Mouse (Mus musculus): ENCODE data around the gene Aox1. TPM values are rescaled to one million over a fixed set of nuclear protein-coding genes. Genes with fewer than 3 reads are reported as not detected.
"Not testable (repeated sequence)": the region's sequence is repeated elsewhere in the genome, so short reads cannot be mapped to it uniquely, and the experiment has no call there.

The Aox1 gene
- polyA plus RNA-seq, 1 experiment from 2014 or later: 0.36 TPM

DNA sequence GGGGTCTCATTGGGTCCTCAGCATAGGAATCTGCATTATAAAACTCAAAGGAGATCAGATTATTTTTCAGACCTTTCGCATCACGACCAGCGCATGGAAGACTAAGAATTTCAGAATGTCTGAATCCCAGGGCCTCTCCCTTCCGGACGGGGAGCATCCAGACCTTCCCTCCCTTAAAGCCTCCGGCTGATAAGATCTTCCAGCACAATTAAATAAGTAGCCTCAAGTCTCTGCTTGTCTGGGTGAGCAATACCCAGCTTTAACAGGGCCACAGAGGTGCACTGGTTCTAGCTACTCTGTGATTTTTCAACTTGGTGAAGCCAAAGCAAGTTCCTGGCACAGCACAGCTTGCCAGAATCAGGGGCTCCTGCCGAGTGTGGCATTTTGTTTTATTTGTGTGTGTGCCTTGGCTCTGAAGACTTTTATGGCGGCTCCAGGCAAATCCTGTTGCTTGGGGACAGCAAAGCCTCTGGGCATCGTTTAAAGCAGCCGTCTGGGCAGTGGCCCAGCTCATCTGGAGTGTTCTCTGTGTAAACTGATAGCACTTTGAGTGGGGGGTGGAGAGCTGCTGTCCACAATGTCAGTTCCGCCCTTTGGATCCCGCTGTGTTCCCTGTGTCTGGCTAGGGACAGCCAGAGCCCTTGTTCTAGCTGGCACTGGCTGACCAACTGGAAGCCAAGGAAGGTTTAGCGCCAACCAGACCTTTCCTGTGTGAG lies 583 bp downstream of the Aox1 start:
- Histone ChIP-seq H3K9ac (ENCODE audit: low read depth, low read length) (peak overlapping the region; percentile 33; the same call in 1 of the 2 replicates), H3K4me1 (ENCODE audit: control insufficient read depth, insufficient read depth, low read depth, low read length) (peaks cover 8% of the 10 kb centered on the region; the same call in 1 of the 2 replicates), H3K36me3 (ENCODE audit: control insufficient read depth, insufficient read depth, low read length) (no peaks in the 10 kb centered on the region), H3K27ac (ENCODE audit: low read depth, low read length) (peak overlapping the region; percentile 26; the same call in 1 of the 2 replicates), H3K9me3 (ENCODE audit: control insufficient read depth, low read length) (no peaks in the 10 kb centered on the region), H3K4me3 (ENCODE audit: low read length) (peak overlapping the region; percentile 11; the same call in 1 of the 2 replicates), H3K27me3 (replicated peaks; ENCODE audit: control insufficient read depth, insufficient read depth, low read length) (no peaks in the 10 kb centered on the region), H3K4me2 (ENCODE audit: low read length) (peak overlapping the region; percentile 43)
- 33% methylated on average over 13 of the region's 13 CpGs for WGBS
- ATAC-seq: peak; percentile 93

GRCm38 (mm10) chr1:58031160-58031769 lies 1.5 kb downstream of the Aox1 start:
- WGBS: 63% methylated on average over 10 of the region's 10 CpGs
- Histone ChIP-seq H3K4me3 (ENCODE audit: low read length) (no peak overlapping the region), H3K27ac (ENCODE audit: low read depth, low read length) (no peak overlapping the region), H3K36me3 (ENCODE audit: control insufficient read depth, insufficient read depth, low read length) (no peaks in the 10 kb centered on the region), H3K27me3 (replicated peaks; ENCODE audit: control insufficient read depth, insufficient read depth, low read length) (no peaks in the 10 kb centered on the region), H3K9me3 (ENCODE audit: control insufficient read depth, low read length) (no peaks in the 10 kb centered on the region), H3K4me2 (ENCODE audit: low read length) (no peak overlapping the region), H3K4me1 (ENCODE audit: control insufficient read depth, insufficient read depth, low read depth, low read length) (peaks cover 8% of the 10 kb centered on the region; the same call in 1 of the 2 replicates), H3K9ac (ENCODE audit: low read depth, low read length) (no peak overlapping the region)
- peak; percentile 38; the same call in 1 of the 2 replicates for ATAC-seq

DNA sequence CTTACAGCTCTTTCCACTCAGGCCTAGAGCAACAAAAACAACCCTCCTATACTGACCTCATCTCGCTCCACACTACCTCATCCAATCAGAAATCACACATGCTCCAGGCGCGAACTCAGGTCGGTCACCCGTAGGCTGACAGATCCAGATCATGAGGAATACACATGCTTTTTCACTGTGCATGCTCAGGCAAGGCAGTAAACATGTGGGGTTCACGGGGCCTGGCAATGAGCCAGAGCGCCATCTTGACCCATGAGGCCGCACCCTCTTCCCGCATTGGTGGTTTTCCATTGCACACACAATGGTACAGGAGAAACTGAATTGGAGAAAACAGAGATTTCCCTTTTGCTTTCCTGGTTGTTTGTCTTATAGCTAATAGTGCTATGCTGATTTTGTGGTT lies 7.6 kb downstream of the Aox1 start:
- H3K4me2 ChIP-seq (ENCODE audit: low read length); ATAC-seq; H3K9ac ChIP-seq (ENCODE audit: low read depth, low read length); H3K4me3 ChIP-seq (ENCODE audit: low read length); H3K9me3 ChIP-seq (ENCODE audit: control insufficient read depth, low read length); H3K27me3 ChIP-seq (replicated peaks; ENCODE audit: control insufficient read depth, insufficient read depth, low read length); H3K36me3 ChIP-seq (ENCODE audit: control insufficient read depth, insufficient read depth, low read length); H3K27ac ChIP-seq (ENCODE audit: low read depth, low read length); H3K4me1 ChIP-seq (ENCODE audit: control insufficient read depth, insufficient read depth, low read depth, low read length): not testable (repeated sequence)
- WGBS: 95% methylated on average over 9 of the region's 9 CpGs

DNA sequence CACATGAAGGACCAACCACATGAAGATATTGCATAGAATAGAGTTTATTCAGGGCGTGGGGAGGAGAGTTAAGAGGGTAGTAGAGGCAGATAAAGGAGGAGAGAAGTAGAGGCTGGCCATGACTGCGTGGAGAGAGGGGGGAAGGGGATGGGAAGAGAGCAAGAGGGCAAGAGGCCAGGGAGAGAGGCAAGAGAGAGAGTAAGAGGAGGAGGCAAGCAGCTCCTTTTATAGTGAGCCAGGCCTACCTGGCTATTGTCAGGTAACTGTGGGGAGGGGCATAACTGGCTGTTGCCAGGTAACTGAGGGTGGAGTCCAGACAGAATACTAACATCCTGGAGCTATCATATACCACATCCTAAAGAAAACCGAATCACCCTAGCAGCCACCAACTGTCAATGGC lies 15.3 kb downstream of the Aox1 start:
- no peaks in the 10 kb centered on the region for H3K9me3 ChIP-seq (ENCODE audit: control insufficient read depth, low read length)

DNA sequence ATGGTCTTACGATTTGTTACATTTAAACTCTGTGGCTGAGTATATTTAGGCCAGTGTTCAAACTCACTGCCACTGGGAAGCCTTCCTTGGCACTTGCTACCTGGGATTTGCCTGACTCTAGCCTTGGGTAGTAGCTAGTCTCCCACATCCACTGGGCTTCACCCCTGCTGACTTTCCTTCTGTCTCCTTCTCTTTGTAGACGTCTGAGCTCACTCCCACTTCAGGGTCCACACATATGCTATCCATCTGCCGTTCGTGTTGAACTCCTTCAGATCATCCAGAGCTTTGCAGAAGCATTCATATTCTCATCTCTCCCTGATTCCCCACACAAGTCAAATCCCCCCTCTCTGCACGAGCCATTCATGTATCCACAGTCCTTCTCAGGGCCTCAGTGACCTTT lies 15.8 kb downstream of the Aox1 start:
- no peak overlapping the region for H3K27ac ChIP-seq (ENCODE audit: low read depth, low read length)
- H3K4me3 ChIP-seq (ENCODE audit: low read length): no peak overlapping the region
- ATAC-seq: 0 out of 2 replicates have a peak, but pooled peaks have one; percentile 37
- no peaks in the 10 kb centered on the region for H3K27me3 ChIP-seq (replicated peaks; ENCODE audit: control insufficient read depth, insufficient read depth, low read length)
- H3K4me2 ChIP-seq (ENCODE audit: low read length): no peak overlapping the region
- 77% methylated on average over 5 of the region's 5 CpGs for WGBS
- no peaks in the 10 kb centered on the region for H3K4me1 ChIP-seq (ENCODE audit: control insufficient read depth, insufficient read depth, low read depth, low read length)
- H3K9me3 ChIP-seq (ENCODE audit: control insufficient read depth, low read length): no peaks in the 10 kb centered on the region
- H3K9ac ChIP-seq (ENCODE audit: low read depth, low read length): no peak overlapping the region
- H3K36me3 ChIP-seq (ENCODE audit: control insufficient read depth, insufficient read depth, low read length): no peaks in the 10 kb centered on the region

More for the DNA sequence above, 15.3 kb downstream of the Aox1 start:
- no peak overlapping the region for H3K9ac ChIP-seq (ENCODE audit: low read depth, low read length)
- no peak overlapping the region for H3K27ac ChIP-seq (ENCODE audit: low read depth, low read length)
- no peaks in the 10 kb centered on the region for H3K36me3 ChIP-seq (ENCODE audit: control insufficient read depth, insufficient read depth, low read length)
- no peak overlapping the region for H3K4me3 ChIP-seq (ENCODE audit: low read length)
- no peak overlapping the region for H3K4me2 ChIP-seq (ENCODE audit: low read length)
- H3K4me1 ChIP-seq (ENCODE audit: control insufficient read depth, insufficient read depth, low read depth, low read length): no peaks in the 10 kb centered on the region
- WGBS: 71% methylated on average over 3 of the region's 3 CpGs
- H3K27me3 ChIP-seq (replicated peaks; ENCODE audit: control insufficient read depth, insufficient read depth, low read length): no peaks in the 10 kb centered on the region
- ATAC-seq: peak; percentile 37; the same call in 1 of the 2 replicates

DNA sequence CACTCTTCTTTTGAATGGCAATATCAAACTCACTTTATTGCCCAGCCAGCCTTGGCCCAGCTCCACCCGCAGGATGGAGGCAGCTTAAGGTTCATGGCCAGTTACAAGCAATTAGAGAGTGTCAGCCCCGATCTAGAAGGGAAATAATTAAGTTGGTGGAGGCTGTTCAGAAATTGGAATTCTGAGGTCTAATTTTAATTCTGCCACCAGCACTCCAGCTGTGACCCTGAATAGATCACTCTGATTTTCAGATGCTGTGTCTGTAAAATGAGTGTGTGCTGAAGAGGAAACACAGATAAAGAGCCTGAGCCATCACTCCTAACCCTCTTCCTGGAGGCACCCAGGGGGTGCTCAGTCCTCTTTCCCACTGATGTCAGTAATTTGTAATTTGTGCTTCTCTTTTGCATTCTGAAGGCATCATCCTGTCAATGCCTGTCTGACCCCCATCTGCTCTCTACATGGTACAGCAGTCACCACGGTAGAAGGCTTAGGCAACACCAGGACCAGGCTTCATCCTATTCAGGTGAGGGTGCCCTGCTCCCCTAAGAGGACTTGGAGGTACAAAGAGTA lies 17.1 kb downstream of the Aox1 start:
- H3K9me3 ChIP-seq (ENCODE audit: control insufficient read depth, low read length): no peaks in the 10 kb centered on the region
- no peak overlapping the region for H3K9ac ChIP-seq (ENCODE audit: low read depth, low read length)
- H3K4me2 ChIP-seq (ENCODE audit: low read length): no peak overlapping the region
- no peaks in the 10 kb centered on the region for H3K4me1 ChIP-seq (ENCODE audit: control insufficient read depth, insufficient read depth, low read depth, low read length)
- ATAC-seq: peak; percentile 44; the same call in 1 of the 2 replicates
- no peak overlapping the region for H3K27ac ChIP-seq (ENCODE audit: low read depth, low read length)
- WGBS: 38% methylated on average over 3 of the region's 3 CpGs
- H3K4me3 ChIP-seq (ENCODE audit: low read length): no peak overlapping the region
- no peaks in the 10 kb centered on the region for H3K36me3 ChIP-seq (ENCODE audit: control insufficient read depth, insufficient read depth, low read length)
- H3K27me3 ChIP-seq (replicated peaks; ENCODE audit: control insufficient read depth, insufficient read depth, low read length): no peaks in the 10 kb centered on the region

GRCm38 (mm10) chr1:58049126-58049525 lies 19.4 kb downstream of the Aox1 start:
- Histone ChIP-seq H3K27me3 (replicated peaks; ENCODE audit: control insufficient read depth, insufficient read depth, low read length) (no peaks in the 10 kb centered on the region), H3K36me3 (ENCODE audit: control insufficient read depth, insufficient read depth, low read length) (no peaks in the 10 kb centered on the region), H3K27ac (ENCODE audit: low read depth, low read length) (no peak overlapping the region), H3K9ac (ENCODE audit: low read depth, low read length) (no peak overlapping the region), H3K4me1 (ENCODE audit: control insufficient read depth, insufficient read depth, low read depth, low read length) (no peaks in the 10 kb centered on the region), H3K4me2 (ENCODE audit: low read length) (no peak overlapping the region), H3K9me3 (ENCODE audit: control insufficient read depth, low read length) (no peaks in the 10 kb centered on the region), H3K4me3 (ENCODE audit: low read length) (no peak overlapping the region)
- 91% methylated on average over 5 of the region's 5 CpGs for WGBS
- ATAC-seq: no peak

GRCm38 (mm10) chr1:58055598-58055997 lies 25.9 kb downstream of the Aox1 start:
- no peak overlapping the region for H3K4me2 ChIP-seq (ENCODE audit: low read length)
- peak; percentile 58 for ATAC-seq
- H3K4me1 ChIP-seq (ENCODE audit: control insufficient read depth, insufficient read depth, low read depth, low read length): no peaks in the 10 kb centered on the region

DNA sequence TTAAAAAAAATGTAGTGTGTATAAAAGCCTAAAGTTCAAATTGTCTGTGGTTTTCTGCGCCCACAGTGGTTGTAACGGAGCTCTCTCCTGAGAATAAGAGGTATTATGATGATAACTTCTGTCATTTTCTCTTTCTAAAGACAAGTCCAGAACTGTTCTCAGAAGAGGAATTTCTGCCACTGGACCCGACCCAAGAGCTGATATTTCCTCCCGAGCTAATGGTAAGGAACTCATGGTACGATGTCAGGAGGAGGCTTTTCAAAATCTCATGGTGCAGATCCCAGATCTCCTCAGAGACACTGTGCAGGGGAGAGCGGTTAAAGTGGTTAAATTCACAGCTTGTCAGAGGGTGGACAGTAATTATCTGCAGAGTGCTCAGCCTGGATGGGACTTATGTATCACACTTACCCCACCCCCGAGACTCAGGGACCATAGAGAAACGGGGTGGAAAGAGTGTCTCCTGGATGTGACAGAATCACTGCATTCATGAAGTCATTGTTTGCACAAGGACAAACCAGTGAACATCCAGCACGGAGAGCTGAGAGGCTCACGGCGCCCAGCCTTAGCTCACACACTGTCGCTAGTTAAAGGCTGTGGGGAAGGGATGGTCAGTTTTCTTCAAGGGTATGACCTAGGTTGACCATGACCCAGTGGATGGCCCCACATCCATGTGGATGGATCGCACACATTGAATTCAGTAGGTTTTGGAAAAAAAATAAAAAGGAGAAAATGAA lies 26.5 kb downstream of the Aox1 start:
- 78% methylated on average over 13 of the region's 13 CpGs for WGBS
- Histone ChIP-seq H3K27ac (ENCODE audit: low read depth, low read length) (no peak overlapping the region), H3K4me1 (ENCODE audit: control insufficient read depth, insufficient read depth, low read depth, low read length) (no peaks in the 10 kb centered on the region), H3K4me2 (ENCODE audit: low read length) (no peak overlapping the region), H3K36me3 (ENCODE audit: control insufficient read depth, insufficient read depth, low read length) (no peaks in the 10 kb centered on the region), H3K4me3 (ENCODE audit: low read length) (no peak overlapping the region), H3K27me3 (replicated peaks; ENCODE audit: control insufficient read depth, insufficient read depth, low read length) (no peaks in the 10 kb centered on the region), H3K9me3 (ENCODE audit: control insufficient read depth, low read length) (no peaks in the 10 kb centered on the region), H3K9ac (ENCODE audit: low read depth, low read length) (no peak overlapping the region)
- no peak for ATAC-seq

More at GRCm38 (mm10) chr1:58055598-58055997, 25.9 kb downstream of the Aox1 start:
- Histone ChIP-seq H3K9ac (ENCODE audit: low read depth, low read length) (no peak overlapping the region), H3K4me3 (ENCODE audit: low read length) (no peak overlapping the region), H3K27me3 (replicated peaks; ENCODE audit: control insufficient read depth, insufficient read depth, low read length) (no peaks in the 10 kb centered on the region), H3K9me3 (ENCODE audit: control insufficient read depth, low read length) (no peaks in the 10 kb centered on the region), H3K36me3 (ENCODE audit: control insufficient read depth, insufficient read depth, low read length) (no peaks in the 10 kb centered on the region), H3K27ac (ENCODE audit: low read depth, low read length) (no peak overlapping the region)
- 69% methylated on average over 11 of the region's 11 CpGs for WGBS
